Mouse (Mus musculus): ENCODE measurements around the gene Rbp2. TPM values are rescaled to one million over a fixed set of nuclear protein-coding genes. Genes with fewer than 3 reads are reported as not detected.

The Rbp2 gene
- polyA plus RNA-seq, 1 experiment from 2014 or later = 3.7 TPM

DNA sequence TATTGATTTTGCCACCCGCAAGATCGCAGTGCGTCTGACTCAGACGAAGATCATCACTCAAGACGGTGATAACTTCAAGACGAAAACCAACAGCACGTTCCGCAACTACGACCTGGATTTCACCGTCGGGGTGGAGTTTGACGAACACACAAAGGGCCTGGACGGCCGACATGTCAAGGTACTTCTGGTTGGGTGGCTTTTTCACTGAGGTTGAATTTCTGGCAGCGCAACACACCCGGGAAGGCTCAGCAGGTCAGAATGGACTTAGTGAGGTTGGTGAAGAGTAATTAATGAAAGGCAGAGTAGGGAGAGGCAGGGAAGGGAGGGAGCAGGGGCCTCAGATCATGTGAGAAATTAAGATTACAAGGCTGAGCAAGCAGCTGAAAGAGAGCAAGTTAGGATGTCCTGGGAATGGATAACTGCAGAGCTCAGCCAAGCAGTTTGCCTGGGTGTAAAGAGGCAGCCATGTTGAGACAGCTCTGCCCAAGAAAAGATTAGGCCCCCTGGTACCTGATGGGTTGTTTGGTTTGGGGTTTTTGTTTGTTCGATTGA, 12.9 kb downstream of the Rbp2 start:
- DNase-seq (ENCODE audit: low spot score) = peak; percentile 11
- H3K4me3 ChIP-seq (ENCODE audit: low read depth, low read length) = no peak overlapping the region
- no peak for ATAC-seq (ENCODE audit: low read depth)
- H3K4me1 ChIP-seq (ENCODE audit: control insufficient read depth, insufficient read depth, low read length) = peaks cover 4% of the 10 kb centered on the region; the same call in 1 of the 2 replicates
- H3K36me3 ChIP-seq (ENCODE audit: control insufficient read depth, insufficient read depth, low read length) = no peaks in the 10 kb centered on the region
- no peak overlapping the region for H3K27ac ChIP-seq (replicated peaks; ENCODE audit: low read depth, low read length)
- no peaks in the 10 kb centered on the region for H3K27me3 ChIP-seq (replicated peaks; ENCODE audit: control insufficient read depth, insufficient read depth, low read length)
- WGBS = 82% methylated on average over 17 of the region's 17 CpGs
- no peaks in the 10 kb centered on the region for H3K9me3 ChIP-seq (ENCODE audit: control insufficient read depth, low read length)
- no peak overlapping the region for H3K9ac ChIP-seq (ENCODE audit: low read depth, low read length)
- H3K4me2 ChIP-seq (ENCODE audit: low read depth, low read length) = no peak overlapping the region

DNA sequence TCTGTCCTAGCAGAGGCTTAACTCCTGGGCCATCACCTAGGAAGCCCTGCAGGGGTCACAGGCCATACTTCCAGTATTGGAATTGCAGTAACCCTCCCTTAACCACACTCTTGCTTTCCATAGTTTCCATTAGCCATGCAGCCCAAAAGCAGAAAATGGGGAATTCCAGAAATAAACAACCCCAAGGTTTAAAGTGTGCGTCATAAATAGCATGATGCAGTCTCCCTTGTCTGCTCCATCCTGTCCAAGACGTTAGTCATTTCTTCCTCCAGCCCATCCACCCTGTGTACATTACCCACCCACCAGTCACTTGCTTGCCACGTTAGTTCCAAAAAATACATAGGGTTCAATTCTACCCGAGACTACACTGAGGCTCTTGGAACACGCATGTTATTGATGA, 13.7 kb downstream of the Rbp2 start:
- H3K27ac ChIP-seq (replicated peaks; ENCODE audit: low read depth, low read length) = no peak overlapping the region
- H3K36me3 ChIP-seq (ENCODE audit: control insufficient read depth, insufficient read depth, low read length) = no peaks in the 10 kb centered on the region
- no peaks in the 10 kb centered on the region for H3K27me3 ChIP-seq (replicated peaks; ENCODE audit: control insufficient read depth, insufficient read depth, low read length)
- H3K9me3 ChIP-seq (ENCODE audit: control insufficient read depth, low read length) = no peaks in the 10 kb centered on the region
- no peak overlapping the region for H3K4me2 ChIP-seq (ENCODE audit: low read depth, low read length)
- no peak overlapping the region for H3K9ac ChIP-seq (ENCODE audit: low read depth, low read length)
- DNase-seq (ENCODE audit: low spot score) (no peak), ATAC-seq (ENCODE audit: low read depth) (no peak)
- 87% methylated on average over 5 of the region's 5 CpGs for WGBS
- H3K4me1 ChIP-seq (ENCODE audit: control insufficient read depth, insufficient read depth, low read length) = peaks cover 4% of the 10 kb centered on the region; the same call in 1 of the 2 replicates
- H3K4me3 ChIP-seq (ENCODE audit: low read depth, low read length) = no peak overlapping the region

DNA sequence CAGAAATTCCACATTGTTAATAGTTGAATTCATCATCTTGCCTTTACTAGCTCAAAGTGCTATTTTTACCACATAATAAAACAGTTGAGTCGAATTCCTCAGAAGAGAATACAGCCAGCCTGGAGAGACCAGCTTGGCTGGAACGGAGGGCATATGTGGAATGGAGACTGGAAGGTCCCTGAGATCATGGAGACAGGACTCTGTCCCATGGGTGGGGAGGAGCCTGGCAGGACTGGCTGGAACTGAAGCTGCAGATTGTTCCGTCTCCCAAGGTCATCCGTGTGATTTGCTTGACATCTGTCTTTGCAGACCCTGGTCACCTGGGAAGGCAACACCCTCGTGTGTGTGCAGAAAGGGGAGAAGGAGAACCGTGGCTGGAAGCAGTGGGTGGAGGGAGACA, 21.6 kb downstream of the Rbp2 start:
- DNase-seq (ENCODE audit: low spot score) (no peak), ATAC-seq (ENCODE audit: low read depth) (no peak)
- no peaks in the 10 kb centered on the region for H3K4me1 ChIP-seq (ENCODE audit: control insufficient read depth, insufficient read depth, low read length)
- 67% methylated on average over 6 of the region's 6 CpGs for WGBS
- H3K9ac ChIP-seq (ENCODE audit: low read depth, low read length) = no peak overlapping the region
- no peaks in the 10 kb centered on the region for H3K36me3 ChIP-seq (ENCODE audit: control insufficient read depth, insufficient read depth, low read length)
- no peaks in the 10 kb centered on the region for H3K9me3 ChIP-seq (ENCODE audit: control insufficient read depth, low read length)
- no peak overlapping the region for H3K4me2 ChIP-seq (ENCODE audit: low read depth, low read length)
- H3K27ac ChIP-seq (replicated peaks; ENCODE audit: low read depth, low read length) = no peak overlapping the region
- H3K27me3 ChIP-seq (replicated peaks; ENCODE audit: control insufficient read depth, insufficient read depth, low read length) = no peaks in the 10 kb centered on the region
- no peak overlapping the region for H3K4me3 ChIP-seq (ENCODE audit: low read depth, low read length)

DNA sequence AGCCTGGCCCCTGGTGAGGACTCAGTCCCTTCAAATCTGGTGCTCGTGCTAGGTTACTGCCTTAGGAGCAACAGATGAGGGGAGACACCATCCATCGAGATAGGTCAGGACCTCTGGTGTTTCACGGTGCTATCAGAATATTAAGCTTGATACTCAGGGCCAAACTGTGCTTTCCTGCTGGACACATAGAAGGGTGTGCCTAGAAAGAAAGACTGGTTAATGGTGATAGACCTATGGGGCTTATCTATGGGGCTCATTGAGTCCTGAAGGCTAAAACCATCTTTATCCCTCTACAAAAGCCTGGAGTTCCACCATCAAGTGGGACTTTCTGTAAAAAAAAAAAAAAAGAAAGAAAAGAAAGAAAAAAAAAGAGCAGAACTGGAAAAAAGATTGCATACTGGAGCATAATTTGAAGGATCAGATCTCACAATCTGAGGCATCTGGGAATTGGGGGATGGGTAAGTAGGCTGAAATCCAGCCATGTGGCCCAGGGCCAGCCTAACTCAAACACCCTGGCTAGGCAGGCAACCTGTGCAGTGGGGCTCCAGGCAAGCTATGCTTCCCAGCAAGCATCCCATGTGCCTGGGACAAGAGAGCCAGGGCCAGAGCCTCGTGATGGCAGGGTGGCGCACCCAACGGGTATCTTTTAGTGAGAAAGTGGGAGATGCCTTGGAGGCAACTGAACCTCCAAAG, 24.6 kb downstream of the Rbp2 start:
- Histone ChIP-seq H3K9me3 (ENCODE audit: control insufficient read depth, low read length) (no peaks in the 10 kb centered on the region), H3K9ac (ENCODE audit: low read depth, low read length) (no peak overlapping the region), H3K27me3 (replicated peaks; ENCODE audit: control insufficient read depth, insufficient read depth, low read length) (no peaks in the 10 kb centered on the region), H3K4me3 (ENCODE audit: low read depth, low read length) (no peak overlapping the region), H3K4me1 (ENCODE audit: control insufficient read depth, insufficient read depth, low read length) (no peaks in the 10 kb centered on the region), H3K36me3 (ENCODE audit: control insufficient read depth, insufficient read depth, low read length) (no peaks in the 10 kb centered on the region), H3K4me2 (ENCODE audit: low read depth, low read length) (no peak overlapping the region), H3K27ac (replicated peaks; ENCODE audit: low read depth, low read length) (no peak overlapping the region)
- WGBS = 76% methylated on average over 6 of the region's 6 CpGs
- no peak for ATAC-seq (ENCODE audit: low read depth)
- DNase-seq (ENCODE audit: low spot score) = no peak

DNA sequence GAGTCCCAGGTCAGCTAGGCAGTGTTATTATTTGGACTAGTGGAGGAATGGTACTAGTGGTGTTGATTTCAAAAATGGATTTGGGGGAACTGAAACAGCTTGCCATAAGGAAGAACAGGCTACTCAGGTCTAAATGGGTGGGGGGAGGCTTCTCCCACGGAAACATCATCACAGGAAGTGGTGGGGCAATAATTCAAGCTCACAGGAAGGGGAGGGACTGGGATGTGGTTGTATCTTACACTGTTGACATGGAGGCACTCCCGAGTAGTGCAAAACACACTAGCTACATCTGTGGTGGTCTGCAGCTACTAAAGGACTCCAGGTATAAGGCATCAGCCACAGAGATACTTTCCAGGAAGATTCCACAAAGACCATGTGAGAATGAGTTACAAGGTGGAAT, 38.0 kb downstream of the Rbp2 start:
- Histone ChIP-seq H3K27ac (replicated peaks; ENCODE audit: low read depth, low read length) (no peak overlapping the region), H3K9ac (ENCODE audit: low read depth, low read length) (no peak overlapping the region), H3K4me2 (ENCODE audit: low read depth, low read length) (no peak overlapping the region), H3K4me3 (ENCODE audit: low read depth, low read length) (no peak overlapping the region), H3K9me3 (ENCODE audit: control insufficient read depth, low read length) (no peaks in the 10 kb centered on the region), H3K36me3 (ENCODE audit: control insufficient read depth, insufficient read depth, low read length) (no peaks in the 10 kb centered on the region), H3K4me1 (ENCODE audit: control insufficient read depth, insufficient read depth, low read length) (no peaks in the 10 kb centered on the region), H3K27me3 (replicated peaks; ENCODE audit: control insufficient read depth, insufficient read depth, low read length) (no peaks in the 10 kb centered on the region)
- ATAC-seq (ENCODE audit: low read depth) (no peak), DNase-seq (ENCODE audit: low spot score) (no peak)
- WGBS = 69% methylated on average over 2 of the region's 2 CpGs

DNA sequence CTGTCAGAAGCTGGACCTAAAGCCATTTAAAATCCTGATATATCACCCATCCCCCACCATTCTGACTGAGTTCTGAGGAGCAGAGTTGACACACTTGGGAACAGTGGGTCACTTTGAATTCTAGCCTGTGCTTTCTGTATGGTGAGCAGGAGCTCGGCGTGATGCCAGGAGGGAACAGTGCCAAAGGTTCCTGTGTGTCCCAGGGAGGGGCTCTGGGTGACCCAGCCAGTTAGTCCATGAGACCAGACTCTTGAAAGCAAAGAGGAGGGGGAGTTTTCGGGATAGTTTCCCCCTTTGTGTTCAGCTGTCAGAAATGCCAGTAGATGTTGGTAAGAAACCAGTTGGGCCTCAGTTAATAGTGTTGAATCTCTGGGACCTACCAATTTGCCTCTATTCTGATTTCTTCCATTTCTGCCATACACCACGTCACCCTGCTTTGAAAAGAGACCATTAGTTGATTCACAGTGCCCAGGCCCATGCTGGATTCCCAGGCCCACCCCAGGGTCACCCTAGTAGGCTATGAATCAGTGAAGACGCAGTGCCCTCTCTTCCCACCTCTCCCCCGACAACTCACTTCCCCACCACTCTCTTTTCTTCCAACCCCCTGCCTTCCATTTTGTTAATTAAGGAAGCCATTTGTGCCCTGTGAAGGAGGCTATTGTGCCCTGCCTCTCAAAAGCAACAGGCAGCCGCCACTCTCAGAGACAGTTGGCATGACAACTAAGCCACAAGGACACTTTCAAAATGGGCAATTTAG, 39.0 kb downstream of the Rbp2 start:
- no peaks in the 10 kb centered on the region for H3K9me3 ChIP-seq (ENCODE audit: control insufficient read depth, low read length)
- no peaks in the 10 kb centered on the region for H3K27me3 ChIP-seq (replicated peaks; ENCODE audit: control insufficient read depth, insufficient read depth, low read length)
- peak; percentile 50 for DNase-seq (ENCODE audit: low spot score)

DNA sequence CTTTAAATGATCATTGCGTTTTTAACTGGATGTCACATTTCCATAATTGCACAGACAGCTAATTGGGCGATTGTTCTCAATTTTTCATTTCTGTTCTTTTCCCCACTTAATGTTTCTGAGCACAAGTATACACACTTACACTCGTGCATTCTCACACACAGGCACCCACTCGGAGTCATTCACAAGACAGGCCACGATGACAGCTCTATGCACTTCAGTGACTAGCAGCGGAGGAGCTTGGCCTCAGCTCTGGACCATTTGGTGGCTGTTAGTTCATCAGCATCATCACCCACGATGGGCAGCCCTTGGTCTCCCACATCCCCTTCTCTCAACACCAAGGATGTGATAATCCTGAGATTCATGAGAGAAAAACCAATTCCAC, 39.6 kb downstream of the Rbp2 start:
- Histone ChIP-seq H3K4me2 (ENCODE audit: low read depth, low read length) (no peak overlapping the region), H3K27me3 (replicated peaks; ENCODE audit: control insufficient read depth, insufficient read depth, low read length) (no peaks in the 10 kb centered on the region), H3K9me3 (ENCODE audit: control insufficient read depth, low read length) (no peaks in the 10 kb centered on the region), H3K4me3 (ENCODE audit: low read depth, low read length) (no peak overlapping the region), H3K27ac (replicated peaks; ENCODE audit: low read depth, low read length) (no peak overlapping the region), H3K36me3 (ENCODE audit: control insufficient read depth, insufficient read depth, low read length) (no peaks in the 10 kb centered on the region), H3K9ac (ENCODE audit: low read depth, low read length) (no peak overlapping the region), H3K4me1 (ENCODE audit: control insufficient read depth, insufficient read depth, low read length) (no peaks in the 10 kb centered on the region)
- 65% methylated on average over 7 of the region's 7 CpGs for WGBS
- ATAC-seq (ENCODE audit: low read depth) (no peak), DNase-seq (ENCODE audit: low spot score) (no peak)

More for the DNA sequence above, 39.0 kb downstream of the Rbp2 start:
- Histone ChIP-seq H3K4me1 (ENCODE audit: control insufficient read depth, insufficient read depth, low read length) (no peaks in the 10 kb centered on the region), H3K36me3 (ENCODE audit: control insufficient read depth, insufficient read depth, low read length) (no peaks in the 10 kb centered on the region), H3K4me3 (ENCODE audit: low read depth, low read length) (no peak overlapping the region), H3K9ac (ENCODE audit: low read depth, low read length) (no peak overlapping the region), H3K27ac (replicated peaks; ENCODE audit: low read depth, low read length) (no peak overlapping the region), H3K4me2 (ENCODE audit: low read depth, low read length) (no peak overlapping the region)
- 63% methylated on average over 7 of the region's 7 CpGs for WGBS
- ATAC-seq (ENCODE audit: low read depth) = peak; percentile 60; the same call in 1 of the 2 replicates

DNA sequence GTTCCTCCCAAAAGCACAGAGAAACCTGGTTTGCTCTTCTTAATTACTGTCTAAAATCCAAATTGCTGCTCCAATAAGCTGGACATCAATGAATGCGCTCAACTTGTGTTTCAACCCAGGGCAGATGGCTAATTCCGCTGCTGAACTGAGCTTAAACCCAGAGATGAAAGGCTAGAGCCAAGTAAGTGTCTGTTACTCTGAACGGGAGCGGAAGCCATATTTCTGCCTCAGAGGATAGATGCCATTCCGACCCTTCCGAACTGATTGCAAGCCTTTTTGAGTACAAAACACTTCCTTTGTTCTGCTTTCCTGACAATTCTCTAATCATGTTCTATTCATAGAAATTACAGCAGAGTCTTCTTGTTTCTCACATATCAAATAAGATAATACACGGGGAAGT, 41.3 kb downstream of the Rbp2 start:
- WGBS = 79% methylated on average over 7 of the region's 7 CpGs
- H3K36me3 ChIP-seq (ENCODE audit: control insufficient read depth, insufficient read depth, low read length) = no peaks in the 10 kb centered on the region
- no peak overlapping the region for H3K4me3 ChIP-seq (ENCODE audit: low read depth, low read length)
- no peaks in the 10 kb centered on the region for H3K27me3 ChIP-seq (replicated peaks; ENCODE audit: control insufficient read depth, insufficient read depth, low read length)
- no peak overlapping the region for H3K27ac ChIP-seq (replicated peaks; ENCODE audit: low read depth, low read length)
- H3K9ac ChIP-seq (ENCODE audit: low read depth, low read length) = no peak overlapping the region
- H3K4me1 ChIP-seq (ENCODE audit: control insufficient read depth, insufficient read depth, low read length) = no peaks in the 10 kb centered on the region
- DNase-seq (ENCODE audit: low spot score) (no peak), ATAC-seq (ENCODE audit: low read depth) (no peak)
- no peak overlapping the region for H3K4me2 ChIP-seq (ENCODE audit: low read depth, low read length)
- H3K9me3 ChIP-seq (ENCODE audit: control insufficient read depth, low read length) = no peaks in the 10 kb centered on the region

All from embryonic facial prominence, embryonic 14.5 days (tissue).